Mouse (Mus musculus) CH12.LX (cell line): Measurements from ENCODE around the gene Snrk. TPM values are rescaled to one million over a fixed set of nuclear protein-coding genes. Genes with fewer than 3 reads are reported as not detected.

Source experiments
- DNase-seq: peaks from one replicate; pipeline ENCODE4 v3.0.0-alpha.2; 2013; ENCODE audit errors: extremely low read depth
- H3K27ac ChIP-seq: 2 replicates; pipeline ENCODE4 v1.5.1; 2012; ENCODE audit warnings: low read depth, mild to moderate bottlenecking, control low read depth, moderate library complexity; ENCODE audit not compliant: insufficient read depth
- H3K27me3 ChIP-seq: replicated peaks from 2 replicates; pipeline ENCODE3; 2012; ENCODE audit warnings: inconsistent platforms
- H3K36me3 ChIP-seq, 2 experiments: replicated peaks in 1 of 2; 2 replicates each; pipeline versions ENCODE3 to v1.6.1; 2012; ENCODE audit warnings: inconsistent platforms in 1 of 2, low read length in 1 of 2, mild to moderate bottlenecking in 1 of 2, mixed read lengths in 1 of 2, moderate library complexity in 1 of 2; ENCODE audit not compliant: control insufficient read depth in 1 of 2, insufficient read depth in 1 of 2
- H3K4me1 ChIP-seq, 2 experiments: 2 replicates each; pipeline ENCODE4 v1.6.1; 2012; ENCODE audit warnings: inconsistent platforms in 1 of 2, moderate library complexity in 1 of 2; ENCODE audit not compliant: insufficient read depth in 2 of 2, control insufficient read depth in 1 of 2
- H3K4me2 ChIP-seq: 2 replicates; pipeline ENCODE4 v1.6.1; 2012; ENCODE audit warnings: low read depth, mild to moderate bottlenecking, control low read depth; ENCODE audit not compliant: poor library complexity, insufficient read depth, severe bottlenecking
- H3K4me3 ChIP-seq, 3 experiments: fragments of 150-350 bp in 1 of 3; sonication (generic) in 1 of 3; replicated peaks in 1 of 3; 2 replicates each; pipeline versions ENCODE3 to v1.5.1; 2011 to 2012; ENCODE audit warnings: low read depth in 2 of 3, low read length in 2 of 3, mild to moderate bottlenecking in 2 of 3, moderate library complexity in 2 of 3, control low read depth in 1 of 3, improper control_type of control experiment in 1 of 3, inconsistent platforms in 1 of 3, mixed read lengths in 1 of 3; ENCODE audit not compliant: poor library complexity in 1 of 3
- H3K79me2 ChIP-seq: replicated peaks from 2 replicates; pipeline ENCODE4 v1.6.1; 2012; ENCODE audit warnings: mild to moderate bottlenecking, moderate library complexity; ENCODE audit not compliant: control insufficient read depth, poor library complexity, insufficient read depth, severe bottlenecking; ENCODE audit errors: extremely low read depth
- H3K9ac ChIP-seq: 2 replicates; pipeline ENCODE4 v1.6.1; 2012; ENCODE audit warnings: low read depth, mild to moderate bottlenecking, control low read depth, moderate library complexity; ENCODE audit not compliant: insufficient read depth
- H3K9me3 ChIP-seq: replicated peaks from 2 replicates; pipeline ENCODE3; 2012; ENCODE audit warnings: low read length, inconsistent platforms, mixed read lengths
- CHD1 ChIP-seq: IDR thresholded peaks from 2 replicates; pipeline ENCODE4 v1.6.1; 2012; ENCODE audit warnings: low read depth, low read length, improper control_type of control experiment, inconsistent platforms
- CHD2 ChIP-seq: IDR thresholded peaks from 2 replicates; pipeline ENCODE4 v1.6.1; 2011; ENCODE audit warnings: low read length, improper control_type of control experiment
- CTCF ChIP-seq, 2 experiments: IDR thresholded peaks in 1 of 2; conservative IDR thresholded peaks in 1 of 2; 2 replicates each; pipeline ENCODE4 v1.5.1; 2011 to 2012; ENCODE audit warnings: low read depth in 2 of 2, low read length in 2 of 2, improper control_type of control experiment in 1 of 2, inconsistent platforms in 1 of 2, mild to moderate bottlenecking in 1 of 2, moderate library complexity in 1 of 2
- JUN ChIP-seq: IDR thresholded peaks from 2 replicates; pipeline ENCODE4 v1.6.1; 2011; ENCODE audit warnings: low read depth, mild to moderate bottlenecking, low read length, improper control_type of control experiment, moderate library complexity; ENCODE audit not compliant: insufficient read depth
- JUND ChIP-seq: conservative IDR thresholded peaks from 2 replicates; pipeline ENCODE4 v1.6.1; 2011; ENCODE audit warnings: low read depth, low read length, improper control_type of control experiment
- KAT2A ChIP-seq: IDR thresholded peaks from 2 replicates; pipeline ENCODE4 v1.6.1; 2012; ENCODE audit warnings: low read length, improper control_type of control experiment, inconsistent platforms; ENCODE audit not compliant: insufficient replicate concordance
- MAFK ChIP-seq: IDR thresholded peaks from 2 replicates; pipeline ENCODE4 v1.6.1; 2011; ENCODE audit warnings: low read length, improper control_type of control experiment; ENCODE audit not compliant: insufficient replicate concordance
- MAZ ChIP-seq: IDR thresholded peaks from 2 replicates; pipeline ENCODE4 v1.6.1; 2012; ENCODE audit warnings: low read depth, mild to moderate bottlenecking, inconsistent platforms, low read length, improper control_type of control experiment, moderate library complexity
- MEF2A ChIP-seq: IDR thresholded peaks from 2 replicates; pipeline ENCODE4 v1.6.1; 2014; ENCODE audit warnings: low read depth, mild to moderate bottlenecking, inconsistent platforms, low read length, improper control_type of control experiment, borderline replicate concordance
- PAX5 ChIP-seq: IDR thresholded peaks from 2 replicates; pipeline ENCODE4 v1.6.1; 2012; ENCODE audit warnings: low read length, inconsistent platforms, mixed read lengths
- SIN3A ChIP-seq: IDR thresholded peaks from 2 replicates; pipeline ENCODE4 v1.6.1; 2012; ENCODE audit warnings: low read length, improper control_type of control experiment, inconsistent platforms
- UBTF ChIP-seq: IDR thresholded peaks from 2 replicates; pipeline ENCODE4 v1.6.1; 2012; ENCODE audit warnings: low read depth, mild to moderate bottlenecking, inconsistent platforms, low read length, improper control_type of control experiment, moderate library complexity
- USF1 ChIP-seq: IDR thresholded peaks from 2 replicates; pipeline ENCODE4 v1.6.1; 2014; ENCODE audit warnings: low read depth, mild to moderate bottlenecking, inconsistent platforms, low read length, improper control_type of control experiment
- ZC3H11A ChIP-seq: IDR thresholded peaks from 2 replicates; pipeline ENCODE4 v1.6.1; 2012; ENCODE audit warnings: low read depth, mild to moderate bottlenecking, inconsistent platforms, low read length, improper control_type of control experiment
- ZKSCAN1 ChIP-seq: IDR thresholded peaks from 2 replicates; pipeline ENCODE4 v1.6.1; 2012; ENCODE audit warnings: low read depth, inconsistent platforms, low read length, improper control_type of control experiment, borderline replicate concordance
- ZMIZ1 ChIP-seq: IDR thresholded peaks from 2 replicates; pipeline ENCODE4 v1.6.1; 2012; ENCODE audit warnings: low read depth, mild to moderate bottlenecking, inconsistent platforms, low read length, improper control_type of control experiment
- ZNF384 ChIP-seq: IDR thresholded peaks from 2 replicates; pipeline ENCODE4 v1.6.1; 2012; ENCODE audit warnings: low read depth, low read length, improper control_type of control experiment, inconsistent platforms
- dilution Hi-C: fragments of 300-500 bp; cut with MboI; formaldehyde crosslinking; loops from 2 replicates; pipeline ENCODE4 v1.14.3; 2020; ENCODE audit warnings: low sequenced_read_pairs; ENCODE audit not compliant: extremely low pct_unique_long_range_greater_than_20kb, extremely low pct_ligation_motif_present
- in situ Hi-C: fragments of 300-500 bp; cut with MboI; formaldehyde crosslinking; loops from 3 replicates; pipeline ENCODE4 v1.14.3; 2019; ENCODE audit warnings: low sequenced_read_pairs, low pct_ligation_motif_present, low pct_unique_long_range_greater_than_20kb, mixed read lengths
- polyA plus RNA-seq: library from polyadenylated mRNA; unstranded; fragments of >175 nt; gene quantifications from 2 replicates; pipeline ENCODE4 v1.2.1, GENCODE M21; 2012; ENCODE audit warnings: low read depth; ENCODE audit not compliant: insufficient read length
- total RNA-seq, 2 experiments: library from RNA; depleted of rRNA; stranded (reverse); fragments of 300-350 nt in 1 of 2; fragments of >200 nt in 1 of 2; gene quantifications; 2 replicates each; pipeline ENCODE4 v1.2.3; 2012 to 2014

Snrk gene
- total and polyA plus RNA-seq, 3 experiments = 6.1 to 13.1 (median 7.0) TPM

GRCm38 (mm10) chr9:122073980-122074379 is 43.1 kb upstream of the Snrk start:
- H3K4me3 ChIP-seq = no peak overlapping the region
- H3K79me2 ChIP-seq = no peaks in the 10 kb centered on the region
- no peak overlapping the region for H3K4me2 ChIP-seq
- no peak overlapping the region for H3K9ac ChIP-seq
- H3K27me3 ChIP-seq = no peaks in the 10 kb centered on the region
- no peaks in the 10 kb centered on the region for H3K9me3 ChIP-seq
- in situ Hi-C loops = no loop called here
- no peak for TF ChIP-seq ZNF384
- no peak for TF ChIP-seq ZMIZ1
- TF ChIP-seq MAFK = no peak
- no peak for TF ChIP-seq ZC3H11A
- TF ChIP-seq ZKSCAN1 = no peak
- TF ChIP-seq, all 38 proteins: peak for 0
- Histone ChIP-seq H3K36me3 (no peaks in the 10 kb centered on the region), H3K27ac (no peak overlapping the region), H3K4me1 (peaks cover 0 to 3% of the 10 kb centered on the region in 2 experiments; a peak in 1 of 4 replicates)
- no peak for DNase-seq
- dilution Hi-C loops = no loop called here

GRCm38 (mm10) chr9:122074575-122074974 is 42.5 kb upstream of the Snrk start:
- no peak overlapping the region for H3K4me3 ChIP-seq

GRCm38 (mm10) chr9:122078456-122078855 is 38.6 kb upstream of the Snrk start:
- Histone ChIP-seq H3K27me3 (no peaks in the 10 kb centered on the region), H3K9me3 (no peaks in the 10 kb centered on the region), H3K9ac (no peak overlapping the region), H3K4me2 (no peak overlapping the region), H3K36me3 (no peaks in the 10 kb centered on the region), H3K79me2 (no peaks in the 10 kb centered on the region), H3K4me3 (no peak overlapping the region), H3K27ac (no peak overlapping the region), H3K4me1 (peaks cover 0 to 3% of the 10 kb centered on the region in 2 experiments; a peak in 1 of 4 replicates)
- TF ChIP-seq ZMIZ1 = no peak
- no peak for TF ChIP-seq SIN3A
- TF ChIP-seq CHD2 = no peak
- TF ChIP-seq JUND = peak; percentile 83
- TF ChIP-seq KAT2A = no peak
- TF ChIP-seq MAZ = no peak
- no peak for TF ChIP-seq CTCF (conservative IDR thresholded peaks at IDR 0.05 in 1 of 2, IDR thresholded peaks at IDR 0.05 in 1 of 2; ENCODE audit: low read depth in 2 of 2, low read length in 2 of 2)
- peak; percentile 94 for TF ChIP-seq MEF2A
- TF ChIP-seq JUN = peak; percentile 84
- in situ Hi-C loops = no loop called here
- dilution Hi-C loops = no loop called here
- DNase-seq = peak; percentile 15

More at GRCm38 (mm10) chr9:122074575-122074974, 42.5 kb upstream of the Snrk start:
- TF ChIP-seq MAZ (no peak), PAX5 (no peak), UBTF (no peak), CHD1 (no peak), USF1 (no peak)
- Histone ChIP-seq H3K9ac (no peak overlapping the region), H3K4me1 (peaks cover 0 to 3% of the 10 kb centered on the region in 2 experiments; a peak in 1 of 4 replicates), H3K36me3 (no peaks in the 10 kb centered on the region), H3K27ac (no peak overlapping the region), H3K9me3 (no peaks in the 10 kb centered on the region), H3K4me2 (no peak overlapping the region), H3K79me2 (no peaks in the 10 kb centered on the region), H3K27me3 (no peaks in the 10 kb centered on the region)
- dilution Hi-C loops = no loop called here
- no peak for DNase-seq
- in situ Hi-C loops = no loop called here
